Mouse (Mus musculus): ENCODE data around the gene Foxj1. TPM values are rescaled to one million over a fixed set of nuclear protein-coding genes. Genes with fewer than 3 reads are reported as not detected.

Gene Foxj1
- polyA plus RNA-seq, 1 experiment: 0.08 TPM

GRCm38 (mm10) chr11:116337000-116337399 is 1.8 kb upstream of the Foxj1 start:
- no peak overlapping the region for H3ac ChIP-seq (ENCODE audit: control insufficient read depth, insufficient read length)
- H3K36me3 ChIP-seq (ENCODE audit: control insufficient read depth, insufficient read depth): no peaks in the 10 kb centered on the region
- no peaks in the 10 kb centered on the region for H3K79me2 ChIP-seq (ENCODE audit: control insufficient read depth, insufficient read depth)
- TF ChIP-seq CEBPB (IDR thresholded peaks at IDR 0.05; ENCODE audit: insufficient read depth, poor library complexity, severe bottlenecking) (no peak), POLR2A (IDR thresholded peaks at IDR 0.05; ENCODE audit: insufficient read length, low read depth) (no peak), REST (IDR thresholded peaks at IDR 0.05; ENCODE audit: insufficient read depth, insufficient read length) (no peak), MYOD1 (IDR thresholded peaks at IDR 0.05; ENCODE audit: control insufficient read depth in 1 of 3, insufficient read length in 2 of 3, low read depth in 2 of 3) (no peak), TCF3 (IDR thresholded peaks at IDR 0.05; ENCODE audit: insufficient read length, low read depth) (no peak), USF1 (IDR thresholded peaks at IDR 0.05; ENCODE audit: low read depth) (no peak), TCF12 (IDR thresholded peaks at IDR 0.05; ENCODE audit: insufficient read depth, poor library complexity, severe bottlenecking) (no peak), POLR2AphosphoS2 (IDR thresholded peaks at IDR 0.05; ENCODE audit: insufficient read length, low read depth) (no peak), MAX (IDR thresholded peaks at IDR 0.05; ENCODE audit: low read depth) (no peak), SRF (IDR thresholded peaks at IDR 0.05; ENCODE audit: control insufficient read depth, insufficient read length, low read depth) (no peak), MYOG (IDR thresholded peaks at IDR 0.05; ENCODE audit: control insufficient read depth in 1 of 3, insufficient read depth in 1 of 3, insufficient read length in 2 of 3, low read depth in 2 of 3) (no peak), E2F4 (IDR thresholded peaks at IDR 0.05; ENCODE audit: insufficient read depth) (no peak)
- no peaks in the 10 kb centered on the region for H3K27me3 ChIP-seq (ENCODE audit: control insufficient read depth, insufficient read depth, insufficient read length)
- H3K4me2 ChIP-seq (ENCODE audit: low read depth): no peak overlapping the region
- no peak overlapping the region for H3K4me3 ChIP-seq

- no peak overlapping the region for H3ac ChIP-seq (ENCODE audit: control insufficient read depth, insufficient read length)
- no peak overlapping the region for H3K4me3 ChIP-seq
- TF ChIP-seq TCF12 (IDR thresholded peaks at IDR 0.05; ENCODE audit: insufficient read depth, poor library complexity, severe bottlenecking) (no peak), TCF3 (IDR thresholded peaks at IDR 0.05; ENCODE audit: insufficient read length, low read depth) (no peak), POLR2AphosphoS2 (IDR thresholded peaks at IDR 0.05; ENCODE audit: insufficient read length, low read depth) (peak; percentile 67), POLR2A (IDR thresholded peaks at IDR 0.05; ENCODE audit: insufficient read length, low read depth) (no peak)
- no peaks in the 10 kb centered on the region for H3K79me2 ChIP-seq (ENCODE audit: control insufficient read depth, insufficient read depth)
- H3K27me3 ChIP-seq (ENCODE audit: control insufficient read depth, insufficient read depth, insufficient read length): no peaks in the 10 kb centered on the region
- H3K4me2 ChIP-seq (ENCODE audit: low read depth): peak overlapping the region; percentile 96
- H3K36me3 ChIP-seq (ENCODE audit: control insufficient read depth, insufficient read depth): no peaks in the 10 kb centered on the region
Measured at GRCm38 (mm10) chr11:116336393-116336792, 1.2 kb upstream of the Foxj1 start.

GRCm38 (mm10) chr11:116334417-116334782 is 799 bp downstream of the Foxj1 start:
- no peak overlapping the region for H3K4me3 ChIP-seq
- no peak overlapping the region for H3K4me2 ChIP-seq (ENCODE audit: low read depth)
- no peaks in the 10 kb centered on the region for H3K27me3 ChIP-seq (ENCODE audit: control insufficient read depth, insufficient read depth, insufficient read length)
- H3K36me3 ChIP-seq (ENCODE audit: control insufficient read depth, insufficient read depth): no peaks in the 10 kb centered on the region
- no peaks in the 10 kb centered on the region for H3K79me2 ChIP-seq (ENCODE audit: control insufficient read depth, insufficient read depth)
- no peak overlapping the region for H3ac ChIP-seq (ENCODE audit: control insufficient read depth, insufficient read length)
- TF ChIP-seq USF1 (IDR thresholded peaks at IDR 0.05; ENCODE audit: low read depth): no peak
- no peak for TF ChIP-seq POLR2AphosphoS2 (IDR thresholded peaks at IDR 0.05; ENCODE audit: insufficient read length, low read depth)
- TF ChIP-seq MAX (IDR thresholded peaks at IDR 0.05; ENCODE audit: low read depth): no peak
- TF ChIP-seq E2F4 (IDR thresholded peaks at IDR 0.05; ENCODE audit: insufficient read depth): no peak
- TF ChIP-seq TCF12 (IDR thresholded peaks at IDR 0.05; ENCODE audit: insufficient read depth, poor library complexity, severe bottlenecking): no peak
- no peak for TF ChIP-seq SRF (IDR thresholded peaks at IDR 0.05; ENCODE audit: control insufficient read depth, insufficient read length, low read depth)
- no peak for TF ChIP-seq MYOG (IDR thresholded peaks at IDR 0.05; ENCODE audit: control insufficient read depth in 1 of 3, insufficient read depth in 1 of 3, insufficient read length in 2 of 3, low read depth in 2 of 3)
- no peak for TF ChIP-seq CEBPB (IDR thresholded peaks at IDR 0.05; ENCODE audit: insufficient read depth, poor library complexity, severe bottlenecking)
- no peak for TF ChIP-seq REST (IDR thresholded peaks at IDR 0.05; ENCODE audit: insufficient read depth, insufficient read length)
- no peak for TF ChIP-seq TCF3 (IDR thresholded peaks at IDR 0.05; ENCODE audit: insufficient read length, low read depth)
- no peak for TF ChIP-seq POLR2A (IDR thresholded peaks at IDR 0.05; ENCODE audit: insufficient read length, low read depth)
- TF ChIP-seq MYOD1 (IDR thresholded peaks at IDR 0.05; ENCODE audit: control insufficient read depth in 1 of 3, insufficient read length in 2 of 3, low read depth in 2 of 3): no peak

- H3K27me3 ChIP-seq (ENCODE audit: control insufficient read depth, insufficient read depth, insufficient read length): no peaks in the 10 kb centered on the region
- no peak for TF ChIP-seq SRF (IDR thresholded peaks at IDR 0.05; ENCODE audit: control insufficient read depth, insufficient read length, low read depth)
- no peak overlapping the region for H3ac ChIP-seq (ENCODE audit: control insufficient read depth, insufficient read length)
- H3K4me2 ChIP-seq (ENCODE audit: low read depth): no peak overlapping the region
- no peaks in the 10 kb centered on the region for H3K79me2 ChIP-seq (ENCODE audit: control insufficient read depth, insufficient read depth)
- H3K36me3 ChIP-seq (ENCODE audit: control insufficient read depth, insufficient read depth): no peaks in the 10 kb centered on the region
- H3K4me3 ChIP-seq: no peak overlapping the region
Measured at GRCm38 (mm10) chr11:116333526-116334416, 1.4 kb downstream of the Foxj1 start.

- Histone ChIP-seq H3K4me2 (ENCODE audit: low read depth) (no peak overlapping the region), H3K27me3 (ENCODE audit: control insufficient read depth, insufficient read depth, insufficient read length) (no peaks in the 10 kb centered on the region), H3K36me3 (ENCODE audit: control insufficient read depth, insufficient read depth) (no peaks in the 10 kb centered on the region), H3K4me3 (no peak overlapping the region), H3ac (ENCODE audit: control insufficient read depth, insufficient read length) (no peak overlapping the region), H3K79me2 (ENCODE audit: control insufficient read depth, insufficient read depth) (no peaks in the 10 kb centered on the region)
- TF ChIP-seq E2F4 (IDR thresholded peaks at IDR 0.05; ENCODE audit: insufficient read depth): no peak
- no peak for TF ChIP-seq TCF3 (IDR thresholded peaks at IDR 0.05; ENCODE audit: insufficient read length, low read depth)
- TF ChIP-seq SRF (IDR thresholded peaks at IDR 0.05; ENCODE audit: control insufficient read depth, insufficient read length, low read depth): no peak
- no peak for TF ChIP-seq TCF12 (IDR thresholded peaks at IDR 0.05; ENCODE audit: insufficient read depth, poor library complexity, severe bottlenecking)
- no peak for TF ChIP-seq MYOD1 (IDR thresholded peaks at IDR 0.05; ENCODE audit: control insufficient read depth in 1 of 3, insufficient read length in 2 of 3, low read depth in 2 of 3)
- no peak for TF ChIP-seq POLR2A (IDR thresholded peaks at IDR 0.05; ENCODE audit: insufficient read length, low read depth)
- no peak for TF ChIP-seq USF1 (IDR thresholded peaks at IDR 0.05; ENCODE audit: low read depth)
- no peak for TF ChIP-seq POLR2AphosphoS2 (IDR thresholded peaks at IDR 0.05; ENCODE audit: insufficient read length, low read depth)
- TF ChIP-seq MYOG (IDR thresholded peaks at IDR 0.05; ENCODE audit: control insufficient read depth in 1 of 3, insufficient read depth in 1 of 3, insufficient read length in 2 of 3, low read depth in 2 of 3): no peak
- TF ChIP-seq MAX (IDR thresholded peaks at IDR 0.05; ENCODE audit: low read depth): no peak
- TF ChIP-seq CEBPB (IDR thresholded peaks at IDR 0.05; ENCODE audit: insufficient read depth, poor library complexity, severe bottlenecking): no peak
- no peak for TF ChIP-seq REST (IDR thresholded peaks at IDR 0.05; ENCODE audit: insufficient read depth, insufficient read length)
Measured at GRCm38 (mm10) chr11:116332983-116333270, 2.3 kb downstream of the Foxj1 start.
